Mouse (Mus musculus) CH12.LX (cell line): ENCODE measurements around the gene Son. TPM values are rescaled to one million over a fixed set of nuclear protein-coding genes. Genes with fewer than 3 reads are reported as not detected.

Experiments
- DNase-seq: peaks from one replicate; pipeline ENCODE4 v3.0.0-alpha.2; 2013; ENCODE audit errors: extremely low read depth
- H3K27ac ChIP-seq: 2 replicates; pipeline ENCODE4 v1.5.1; 2012; ENCODE audit warnings: low read depth, mild to moderate bottlenecking, control low read depth, moderate library complexity; ENCODE audit not compliant: insufficient read depth
- H3K27me3 ChIP-seq: replicated peaks from 2 replicates; pipeline ENCODE3; 2012; ENCODE audit warnings: inconsistent platforms
- H3K36me3 ChIP-seq, 2 experiments: replicated peaks in 1 of 2; 2 replicates each; pipeline versions ENCODE3 to v1.6.1; 2012; ENCODE audit warnings: inconsistent platforms in 1 of 2, low read length in 1 of 2, mild to moderate bottlenecking in 1 of 2, mixed read lengths in 1 of 2, moderate library complexity in 1 of 2; ENCODE audit not compliant: control insufficient read depth in 1 of 2, insufficient read depth in 1 of 2
- H3K4me1 ChIP-seq, 2 experiments: 2 replicates each; pipeline ENCODE4 v1.6.1; 2012; ENCODE audit warnings: inconsistent platforms in 1 of 2, moderate library complexity in 1 of 2; ENCODE audit not compliant: insufficient read depth in 2 of 2, control insufficient read depth in 1 of 2
- H3K4me2 ChIP-seq: 2 replicates; pipeline ENCODE4 v1.6.1; 2012; ENCODE audit warnings: low read depth, mild to moderate bottlenecking, control low read depth; ENCODE audit not compliant: poor library complexity, insufficient read depth, severe bottlenecking
- H3K4me3 ChIP-seq, 3 experiments: fragments of 150-350 bp in 1 of 3; sonication (generic) in 1 of 3; replicated peaks in 1 of 3; 2 replicates each; pipeline versions ENCODE3 to v1.5.1; 2011 to 2012; ENCODE audit warnings: low read depth in 2 of 3, low read length in 2 of 3, mild to moderate bottlenecking in 2 of 3, moderate library complexity in 2 of 3, control low read depth in 1 of 3, improper control_type of control experiment in 1 of 3, inconsistent platforms in 1 of 3, mixed read lengths in 1 of 3; ENCODE audit not compliant: poor library complexity in 1 of 3
- H3K79me2 ChIP-seq: replicated peaks from 2 replicates; pipeline ENCODE4 v1.6.1; 2012; ENCODE audit warnings: mild to moderate bottlenecking, moderate library complexity; ENCODE audit not compliant: control insufficient read depth, poor library complexity, insufficient read depth, severe bottlenecking; ENCODE audit errors: extremely low read depth
- H3K9ac ChIP-seq: 2 replicates; pipeline ENCODE4 v1.6.1; 2012; ENCODE audit warnings: low read depth, mild to moderate bottlenecking, control low read depth, moderate library complexity; ENCODE audit not compliant: insufficient read depth
- H3K9me3 ChIP-seq: replicated peaks from 2 replicates; pipeline ENCODE3; 2012; ENCODE audit warnings: low read length, inconsistent platforms, mixed read lengths
- BHLHE40 ChIP-seq: IDR thresholded peaks from 2 replicates; pipeline ENCODE4 v1.6.1; 2011; ENCODE audit warnings: mild to moderate bottlenecking, low read depth, low read length, improper control_type of control experiment
- CHD2 ChIP-seq: IDR thresholded peaks from 2 replicates; pipeline ENCODE4 v1.6.1; 2011; ENCODE audit warnings: low read length, improper control_type of control experiment
- CTCF ChIP-seq, 2 experiments: IDR thresholded peaks in 1 of 2; conservative IDR thresholded peaks in 1 of 2; 2 replicates each; pipeline ENCODE4 v1.5.1; 2011 to 2012; ENCODE audit warnings: low read depth in 2 of 2, low read length in 2 of 2, improper control_type of control experiment in 1 of 2, inconsistent platforms in 1 of 2, mild to moderate bottlenecking in 1 of 2, moderate library complexity in 1 of 2
- E2F4 ChIP-seq: IDR thresholded peaks from 2 replicates; pipeline ENCODE4 v1.6.1; 2011; ENCODE audit warnings: low read depth, low read length, improper control_type of control experiment; ENCODE audit not compliant: insufficient replicate concordance
- GABPA ChIP-seq: IDR thresholded peaks from 2 replicates; pipeline ENCODE4 v1.6.1; 2012; ENCODE audit warnings: low read depth, low read length, improper control_type of control experiment, inconsistent platforms; ENCODE audit not compliant: insufficient replicate concordance
- HCFC1 ChIP-seq: IDR thresholded peaks from 2 replicates; pipeline ENCODE4 v1.6.1; 2012; ENCODE audit warnings: low read depth, mild to moderate bottlenecking, inconsistent platforms, low read length, improper control_type of control experiment
- JUN ChIP-seq: IDR thresholded peaks from 2 replicates; pipeline ENCODE4 v1.6.1; 2011; ENCODE audit warnings: low read depth, mild to moderate bottlenecking, low read length, improper control_type of control experiment, moderate library complexity; ENCODE audit not compliant: insufficient read depth
- KAT2A ChIP-seq: IDR thresholded peaks from 2 replicates; pipeline ENCODE4 v1.6.1; 2012; ENCODE audit warnings: low read length, improper control_type of control experiment, inconsistent platforms; ENCODE audit not compliant: insufficient replicate concordance
- MAX ChIP-seq: IDR thresholded peaks from 2 replicates; pipeline ENCODE4 v1.6.1; 2011; ENCODE audit warnings: low read length, improper control_type of control experiment
- MXI1 ChIP-seq: IDR thresholded peaks from 2 replicates; pipeline ENCODE4 v1.6.1; 2011; ENCODE audit warnings: mild to moderate bottlenecking, low read depth, low read length, improper control_type of control experiment
- MYC ChIP-seq: IDR thresholded peaks from 2 replicates; pipeline ENCODE4 v1.6.1; 2011; ENCODE audit warnings: low read depth, mild to moderate bottlenecking, improper control_type of control experiment, low read length
- NELFE ChIP-seq: IDR thresholded peaks from 2 replicates; pipeline ENCODE4 v1.6.1; 2011; ENCODE audit warnings: low read depth, low read length, improper control_type of control experiment
- PAX5 ChIP-seq: IDR thresholded peaks from 2 replicates; pipeline ENCODE4 v1.6.1; 2012; ENCODE audit warnings: low read length, inconsistent platforms, mixed read lengths
- POLR2AphosphoS2 ChIP-seq: IDR thresholded peaks from 2 replicates; pipeline ENCODE4 v1.6.1; 2011; ENCODE audit warnings: low read depth, low read length, improper control_type of control experiment
- RAD21 ChIP-seq: IDR thresholded peaks from 2 replicates; pipeline ENCODE4 v1.6.1; 2011; ENCODE audit warnings: low read depth, mild to moderate bottlenecking, low read length, improper control_type of control experiment, moderate library complexity
- RCOR1 ChIP-seq: conservative IDR thresholded peaks from 2 replicates; pipeline ENCODE4 v1.6.1; 2012; ENCODE audit warnings: low read depth, mild to moderate bottlenecking, inconsistent platforms, low read length, improper control_type of control experiment
- SIN3A ChIP-seq: IDR thresholded peaks from 2 replicates; pipeline ENCODE4 v1.6.1; 2012; ENCODE audit warnings: low read length, improper control_type of control experiment, inconsistent platforms
- TCF12 ChIP-seq: IDR thresholded peaks from 2 replicates; pipeline ENCODE4 v1.6.1; 2014; ENCODE audit warnings: low read depth, mild to moderate bottlenecking, inconsistent platforms, low read length, improper control_type of control experiment
- USF1 ChIP-seq: IDR thresholded peaks from 2 replicates; pipeline ENCODE4 v1.6.1; 2014; ENCODE audit warnings: low read depth, mild to moderate bottlenecking, inconsistent platforms, low read length, improper control_type of control experiment
- ZKSCAN1 ChIP-seq: IDR thresholded peaks from 2 replicates; pipeline ENCODE4 v1.6.1; 2012; ENCODE audit warnings: low read depth, inconsistent platforms, low read length, improper control_type of control experiment, borderline replicate concordance
- ZNF384 ChIP-seq: IDR thresholded peaks from 2 replicates; pipeline ENCODE4 v1.6.1; 2012; ENCODE audit warnings: low read depth, low read length, improper control_type of control experiment, inconsistent platforms
- dilution Hi-C: fragments of 300-500 bp; cut with MboI; formaldehyde crosslinking; loops from 2 replicates; pipeline ENCODE4 v1.14.3; 2020; ENCODE audit warnings: low sequenced_read_pairs; ENCODE audit not compliant: extremely low pct_unique_long_range_greater_than_20kb, extremely low pct_ligation_motif_present
- in situ Hi-C: fragments of 300-500 bp; cut with MboI; formaldehyde crosslinking; loops from 3 replicates; pipeline ENCODE4 v1.14.3; 2019; ENCODE audit warnings: low sequenced_read_pairs, low pct_ligation_motif_present, low pct_unique_long_range_greater_than_20kb, mixed read lengths
- polyA plus RNA-seq: library from polyadenylated mRNA; unstranded; fragments of >175 nt; gene quantifications from 2 replicates; pipeline ENCODE4 v1.2.1, GENCODE M21; 2012; ENCODE audit warnings: low read depth; ENCODE audit not compliant: insufficient read length
- total RNA-seq, 2 experiments: library from RNA; depleted of rRNA; stranded (reverse); fragments of 300-350 nt in 1 of 2; fragments of >200 nt in 1 of 2; gene quantifications; 2 replicates each; pipeline ENCODE4 v1.2.3; 2012 to 2014

Son gene
- total and polyA plus RNA-seq, 3 experiments = 126 to 271 (median 206) TPM

DNA sequence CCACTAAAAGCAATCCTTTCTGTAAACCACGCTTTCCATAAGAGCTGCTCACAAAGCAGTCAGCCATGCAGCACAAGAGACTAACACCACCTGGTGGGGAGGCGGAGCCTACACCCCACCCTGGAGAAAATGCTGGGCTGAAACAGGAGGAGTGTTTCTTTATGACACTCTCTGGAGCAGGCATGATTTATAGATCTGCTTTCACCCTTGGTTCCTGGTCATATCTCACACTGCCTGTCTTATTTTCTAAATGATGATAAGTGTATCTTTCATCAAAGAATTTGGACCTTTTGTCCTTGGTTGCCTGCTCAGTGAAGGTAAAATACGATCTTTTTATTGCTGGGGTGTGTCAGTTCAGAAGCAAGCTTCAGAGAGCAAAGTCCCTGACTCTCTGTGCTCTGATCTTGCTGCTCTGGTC, 55.5 kb downstream of the Son start:
- Histone ChIP-seq H3K79me2 (no peaks in the 10 kb centered on the region), H3K27ac (no peak overlapping the region), H3K9ac (no peak overlapping the region), H3K4me2 (no peak overlapping the region), H3K4me1 (peaks cover 0 to 14% of the 10 kb centered on the region in 2 experiments; a peak in 1 of 4 replicates), H3K27me3 (no peaks in the 10 kb centered on the region), H3K9me3 (peaks cover 5% of the 10 kb centered on the region), H3K4me3 (no peak overlapping the region), H3K36me3 (peaks cover 77 to 91% of the 10 kb centered on the region in 2 experiments)
- dilution Hi-C loops = no loop called here
- in situ Hi-C loops = loop anchor here (25.0 kb wide), 1 partner anchor 585 kb away; the partner anchor contains the start of gene Kcne2
- TF ChIP-seq MYC = no peak
- no peak for TF ChIP-seq NELFE
- TF ChIP-seq MXI1 = no peak
- TF ChIP-seq RAD21 = no peak
- no peak for TF ChIP-seq HCFC1
- no peak for TF ChIP-seq PAX5
- TF ChIP-seq SIN3A = no peak
- no peak for TF ChIP-seq MAX
- no peak for TF ChIP-seq ZKSCAN1
- TF ChIP-seq JUN = no peak
- TF ChIP-seq RCOR1 = no peak
- no peak for TF ChIP-seq KAT2A
- TF ChIP-seq ZNF384 = no peak
- TF ChIP-seq BHLHE40 = no peak
- no peak for TF ChIP-seq POLR2AphosphoS2
- no peak for TF ChIP-seq GABPA
- no peak for TF ChIP-seq CTCF (conservative IDR thresholded peaks at IDR 0.05 in 1 of 2, IDR thresholded peaks at IDR 0.05 in 1 of 2; ENCODE audit: low read depth in 2 of 2, low read length in 2 of 2)
- TF ChIP-seq TCF12 = no peak
- DNase-seq = no peak

DNA sequence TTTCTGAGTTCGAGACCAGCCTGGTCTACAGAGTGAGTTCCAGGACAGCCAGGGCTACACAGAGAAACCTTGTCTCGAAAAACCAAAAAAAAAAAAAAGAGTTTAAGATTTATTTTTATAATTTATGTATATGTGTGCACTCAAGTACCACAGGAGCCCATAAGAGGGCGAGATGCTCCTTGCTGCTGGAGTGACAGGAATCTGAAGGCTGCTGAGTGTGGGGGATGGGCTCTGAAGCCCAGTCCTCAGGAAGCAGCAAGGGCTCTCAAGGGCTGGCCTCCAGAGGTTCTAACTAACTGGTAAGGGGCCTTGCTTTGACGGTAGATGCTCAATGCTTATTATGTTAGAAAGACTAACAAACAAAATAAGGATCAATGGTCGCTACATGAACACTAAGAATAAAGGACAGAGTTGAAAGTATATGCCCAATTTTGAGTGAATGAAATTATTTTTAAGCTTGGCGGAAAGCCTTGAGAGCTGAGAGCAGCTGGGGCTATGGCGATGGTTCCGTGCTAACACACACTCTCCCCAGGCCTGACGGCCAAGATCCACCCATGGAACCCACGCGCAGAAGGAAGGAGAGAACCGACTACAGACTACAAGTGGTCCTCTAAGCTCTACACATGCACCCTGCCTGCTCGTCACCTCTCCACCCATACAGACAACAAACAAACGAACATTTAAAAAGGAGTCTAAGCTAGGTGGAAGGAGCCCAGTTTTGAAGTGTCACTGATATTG, 57.5 kb downstream of the Son start:
- Histone ChIP-seq H3K4me3 (no peak overlapping the region), H3K27ac (no peak overlapping the region), H3K4me2 (no peak overlapping the region), H3K36me3 (peaks cover 79 to 91% of the 10 kb centered on the region in 2 experiments), H3K4me1 (peaks cover 0 to 14% of the 10 kb centered on the region in 2 experiments; a peak in 1 of 4 replicates), H3K9me3 (no peaks in the 10 kb centered on the region), H3K9ac (no peak overlapping the region), H3K79me2 (no peaks in the 10 kb centered on the region), H3K27me3 (no peaks in the 10 kb centered on the region)
- in situ Hi-C loops = loop anchor here (25.0 kb wide), 1 partner anchor 583 kb away; the partner anchor contains the start of gene Kcne2
- TF ChIP-seq RAD21 (peak; percentile 32), JUN (no peak), ZKSCAN1 (no peak), MAX (no peak), E2F4 (no peak), USF1 (no peak), CHD2 (peak; percentile 70), CTCF (conservative IDR thresholded peaks at IDR 0.05 in 1 of 2, IDR thresholded peaks at IDR 0.05 in 1 of 2; ENCODE audit: low read depth in 2 of 2, low read length in 2 of 2) (peak in 1 of 2 experiments; percentile 45; a peak in 2 of 4 replicates)
- dilution Hi-C loops = no loop called here
- no peak for DNase-seq
